Mouse (Mus musculus) ES-E14 (cell line): ENCODE results near the gene Dnajc13.

ENCODE experiments used
- MAFK ChIP-seq: IDR thresholded peaks from 2 replicates; pipeline ENCODE4 v1.6.1; 2014; ENCODE audit warnings: mild to moderate bottlenecking, low read depth, low read length, inconsistent platforms; ENCODE audit not compliant: insufficient read depth
- ZNF384 ChIP-seq: IDR thresholded peaks from 2 replicates; pipeline ENCODE4 v1.6.1; 2012; ENCODE audit warnings: low read depth, low read length, inconsistent platforms

DNA sequence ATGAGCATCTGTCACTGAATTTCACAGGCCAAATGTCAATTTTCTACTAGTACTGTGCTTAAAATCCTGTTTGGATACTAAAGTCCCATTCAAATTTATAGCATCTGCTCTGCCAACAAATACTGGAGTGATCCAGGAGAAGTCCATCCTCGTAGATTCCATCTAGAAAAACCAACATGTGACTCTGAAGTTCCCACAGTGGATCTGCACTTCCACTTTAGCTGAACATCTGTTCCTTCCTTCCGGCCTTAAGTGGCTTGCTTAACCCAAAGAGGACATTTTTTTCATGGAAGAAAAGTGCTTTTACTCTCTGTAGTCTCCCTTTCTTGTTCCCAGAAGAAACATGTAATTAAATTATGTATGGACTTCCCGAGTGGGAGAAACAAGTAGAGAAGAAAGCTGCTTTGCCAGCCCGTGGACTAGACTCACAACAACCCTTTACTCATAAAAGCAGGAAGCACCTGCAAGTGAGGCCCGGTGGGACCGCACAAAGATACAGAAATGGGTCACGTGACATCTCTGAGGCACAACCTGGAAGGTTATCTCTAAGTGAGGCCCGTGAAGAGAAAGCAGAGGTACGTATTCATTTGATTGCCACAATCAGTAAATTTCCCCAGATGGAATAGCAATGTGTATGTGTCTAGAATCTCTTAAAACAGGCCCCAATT lies 18.8 kb downstream of the Dnajc13 start:
- no peak for TF ChIP-seq MAFK
- no peak for TF ChIP-seq ZNF384
